Mouse (Mus musculus) fibroblast of lung, adult 2 months (primary cell): ENCODE measurements around the gene Vmn2r71.

ENCODE experiments used
- DNase-seq: peaks from one replicate; pipeline ENCODE4 v3.0.0-alpha.2; 2011; ENCODE audit warnings: low read depth

The Vmn2r71 gene

GRCm38 (mm10) chr7:85562787-85563186, at the start of gene Vmn2r71:
Gene Vmn2r71, plus strand, starts transcription at chr7:85563087.
- DNase-seq, result no peak

GRCm38 (mm10) chr7:85542108-85542507, 20.8 kb upstream of the Vmn2r71 start:
- no peak for DNase-seq

- DNase-seq, result no peak
These were observed 19.8 kb upstream of the Vmn2r71 start for GRCm38 (mm10) chr7:85543118-85543517.

GRCm38 (mm10) chr7:85569092-85569491, 6.2 kb downstream of the Vmn2r71 start, which contains the start of gene Vmn2r70:
Gene Vmn2r70, minus strand, starts transcription at chr7:85569192.
- DNase-seq, result no peak
